Mouse (Mus musculus) neural tube, embryonic 12.5 days (tissue): ENCODE data around the gene Gtf3a. TPM values are rescaled to one million over a fixed set of nuclear protein-coding genes. Genes with fewer than 3 reads are reported as not detected.
A peak's percentile ranks its signal among the peaks of the same experiment; 100 is the strongest.

Source experiments
- ATAC-seq: fragments of 200-750 bp; cut with Nextera tagmentation; 2 replicates; pipeline ENCODE4 v1.8.0; 2017; ENCODE audit warnings: low read depth, mild to moderate bottlenecking, moderate TSS enrichment, moderate library complexity; ENCODE audit not compliant: low FRiP score
- H3K27ac ChIP-seq: fragments of 300-500 bp; sonication (generic); 2 replicates; pipeline ENCODE4 v1.5.1; 2016
- H3K27me3 ChIP-seq: fragments of 300-500 bp; sonication (generic); replicated peaks from 2 replicates; pipeline ENCODE4 v1.6.1; 2016; ENCODE audit warnings: mild to moderate bottlenecking
- H3K36me3 ChIP-seq: fragments of 300-500 bp; sonication (generic); 2 replicates; pipeline ENCODE4 v1.6.1; 2016; ENCODE audit warnings: mild to moderate bottlenecking
- H3K4me1 ChIP-seq: fragments of 300-500 bp; sonication (generic); 2 replicates; pipeline ENCODE4 v1.6.1; 2016
- H3K4me2 ChIP-seq: fragments of 300-500 bp; sonication (generic); replicated peaks from 2 replicates; pipeline ENCODE4 v1.6.1; 2016; ENCODE audit warnings: mild to moderate bottlenecking
- H3K4me3 ChIP-seq: fragments of 300-500 bp; sonication (generic); 2 replicates; pipeline ENCODE4 v1.5.1; 2016
- H3K9ac ChIP-seq: fragments of 300-500 bp; sonication (generic); 2 replicates; pipeline ENCODE4 v1.6.1; 2016; ENCODE audit warnings: mild to moderate bottlenecking
- H3K9me3 ChIP-seq: fragments of 300-500 bp; sonication (generic); 2 replicates; pipeline ENCODE4 v1.6.1; 2016; ENCODE audit warnings: mild to moderate bottlenecking
- WGBS: fragments of 180-500 bp; shearing (Covaris S2); methylation state at CpG from one replicate; pipeline ENCODE4 v1.1.7; 2016; 5-methylcytosine and 5-hydroxymethylcytosine counted together
- polyA plus RNA-seq: library from polyadenylated mRNA; unstranded; fragments of >200 nt; fragmentation: Nextera tagmentation; extraction: Ambion mirVana; gene quantifications from 2 replicates; pipeline ENCODE4 v1.2.1, GENCODE M21; 2016

The Gtf3a gene
- polyA plus RNA-seq, 1 experiment from 2014 or later: 98.4 TPM

- 23% methylated on average over 13 of the region's 13 CpGs for WGBS
- Histone ChIP-seq H3K27me3 (no peaks in the 10 kb centered on the region), H3K36me3 (no peaks in the 10 kb centered on the region), H3K4me3 (no peak overlapping the region), H3K27ac (peak overlapping the region; percentile 22; the same call in 1 of the 2 replicates), H3K9me3 (no peaks in the 10 kb centered on the region), H3K4me1 (peaks cover 10% of the 10 kb centered on the region), H3K4me2 (peak overlapping the region; percentile 30), H3K9ac (no peak overlapping the region)
- peak; percentile 77 for ATAC-seq
These were observed 20.4 kb downstream of the Gtf3a start for GRCm38 (mm10) chr5:146968695-146969393.

- Histone ChIP-seq H3K27me3 (no peaks in the 10 kb centered on the region), H3K9me3 (no peaks in the 10 kb centered on the region), H3K27ac (no peak overlapping the region), H3K4me3 (no peak overlapping the region), H3K9ac (no peak overlapping the region), H3K36me3 (no peaks in the 10 kb centered on the region), H3K4me1 (peaks cover 10% of the 10 kb centered on the region), H3K4me2 (no peak overlapping the region)
- WGBS: 65% methylated on average over 10 of the region's 10 CpGs
- no peak for ATAC-seq
These were observed 23.5 kb downstream of the Gtf3a start for GRCm38 (mm10) chr5:146971776-146972561.

- Histone ChIP-seq H3K4me3 (no peak overlapping the region), H3K4me1 (peaks cover 10% of the 10 kb centered on the region), H3K4me2 (no peak overlapping the region), H3K9ac (no peak overlapping the region), H3K27ac (no peak overlapping the region), H3K9me3 (no peaks in the 10 kb centered on the region), H3K27me3 (no peaks in the 10 kb centered on the region), H3K36me3 (no peaks in the 10 kb centered on the region)
- 90% methylated on average over 9 of the region's 9 CpGs for WGBS
- no peak for ATAC-seq
These were observed 24.9 kb downstream of the Gtf3a start for GRCm38 (mm10) chr5:146973353-146973752.

GRCm38 (mm10) chr5:146973858-146974780 lies 25.7 kb downstream of the Gtf3a start:
- no peak overlapping the region for H3K27ac ChIP-seq
- no peaks in the 10 kb centered on the region for H3K9me3 ChIP-seq
- WGBS: 86% methylated on average over 25 of the region's 25 CpGs
- no peak overlapping the region for H3K4me2 ChIP-seq
- H3K36me3 ChIP-seq: no peaks in the 10 kb centered on the region
- no peak for ATAC-seq
- peaks cover 2% of the 10 kb centered on the region for H3K4me1 ChIP-seq
- no peak overlapping the region for H3K4me3 ChIP-seq
- H3K27me3 ChIP-seq: no peaks in the 10 kb centered on the region
- no peak overlapping the region for H3K9ac ChIP-seq

GRCm38 (mm10) chr5:146974781-146975123 lies 26.3 kb downstream of the Gtf3a start:
- Histone ChIP-seq H3K4me2 (no peak overlapping the region), H3K9ac (no peak overlapping the region)

GRCm38 (mm10) chr5:146981376-146981775 lies 32.9 kb downstream of the Gtf3a start:
- Histone ChIP-seq H3K9me3 (no peaks in the 10 kb centered on the region), H3K36me3 (no peaks in the 10 kb centered on the region), H3K4me2 (no peak overlapping the region), H3K9ac (no peak overlapping the region), H3K4me1 (no peaks in the 10 kb centered on the region), H3K4me3 (no peak overlapping the region), H3K27me3 (peaks cover 17% of the 10 kb centered on the region), H3K27ac (no peak overlapping the region)
- WGBS: 91% methylated on average over 6 of the region's 6 CpGs
- no peak for ATAC-seq

More at GRCm38 (mm10) chr5:146974781-146975123, 26.3 kb downstream of the Gtf3a start:
- H3K9me3 ChIP-seq: no peaks in the 10 kb centered on the region
- no peak for ATAC-seq
- no peak overlapping the region for H3K4me3 ChIP-seq
- H3K4me1 ChIP-seq: no peaks in the 10 kb centered on the region
- WGBS: 75% methylated on average over 13 of the region's 13 CpGs
- no peaks in the 10 kb centered on the region for H3K36me3 ChIP-seq
- H3K27ac ChIP-seq: no peak overlapping the region
- no peaks in the 10 kb centered on the region for H3K27me3 ChIP-seq

- peaks cover 17% of the 10 kb centered on the region for H3K27me3 ChIP-seq
- H3K9me3 ChIP-seq: no peaks in the 10 kb centered on the region
- H3K9ac ChIP-seq: no peak overlapping the region
- H3K4me1 ChIP-seq: no peaks in the 10 kb centered on the region
- H3K4me3 ChIP-seq: no peak overlapping the region
- H3K36me3 ChIP-seq: no peaks in the 10 kb centered on the region
- no peak overlapping the region for H3K4me2 ChIP-seq
- WGBS: 9% methylated on average over 8 of the region's 8 CpGs
- peak; percentile 56; the same call in 1 of the 2 replicates for ATAC-seq
- no peak overlapping the region for H3K27ac ChIP-seq
These were observed 34.8 kb downstream of the Gtf3a start for GRCm38 (mm10) chr5:146983216-146983615.

- H3K27me3 ChIP-seq: peaks cover 17% of the 10 kb centered on the region
- no peak overlapping the region for H3K27ac ChIP-seq
- WGBS: 71% methylated on average over 21 of the region's 21 CpGs
- no peak for ATAC-seq
- H3K9ac ChIP-seq: no peak overlapping the region
- no peaks in the 10 kb centered on the region for H3K4me1 ChIP-seq
- H3K4me2 ChIP-seq: no peak overlapping the region
- no peak overlapping the region for H3K4me3 ChIP-seq
- no peaks in the 10 kb centered on the region for H3K9me3 ChIP-seq
- no peaks in the 10 kb centered on the region for H3K36me3 ChIP-seq
These were observed 37.4 kb downstream of the Gtf3a start for GRCm38 (mm10) chr5:146985725-146986433.

- H3K4me1 ChIP-seq: no peaks in the 10 kb centered on the region
- H3K36me3 ChIP-seq: no peaks in the 10 kb centered on the region
- ATAC-seq: no peak
- H3K27me3 ChIP-seq: peaks cover 10% of the 10 kb centered on the region; the same call in 1 of the 2 replicates
- no peak overlapping the region for H3K9ac ChIP-seq
- H3K4me3 ChIP-seq: no peak overlapping the region
- WGBS: 84% methylated on average over 10 of the region's 10 CpGs
- no peak overlapping the region for H3K27ac ChIP-seq
- H3K4me2 ChIP-seq: no peak overlapping the region
- H3K9me3 ChIP-seq: no peaks in the 10 kb centered on the region
These were observed 39.1 kb downstream of the Gtf3a start for GRCm38 (mm10) chr5:146987588-146987987.

GRCm38 (mm10) chr5:146989051-146989450 lies 40.6 kb downstream of the Gtf3a start:
- Histone ChIP-seq H3K9me3 (no peaks in the 10 kb centered on the region), H3K9ac (no peak overlapping the region), H3K4me1 (no peaks in the 10 kb centered on the region), H3K4me2 (no peak overlapping the region), H3K27ac (no peak overlapping the region), H3K36me3 (no peaks in the 10 kb centered on the region), H3K27me3 (peaks cover 8% of the 10 kb centered on the region; the same call in 1 of the 2 replicates), H3K4me3 (no peak overlapping the region)
- 87% methylated on average over 5 of the region's 5 CpGs for WGBS
- ATAC-seq: no peak

- 62% methylated on average over 8 of the region's 8 CpGs for WGBS
- Histone ChIP-seq H3K4me2 (no peak overlapping the region), H3K4me1 (no peaks in the 10 kb centered on the region), H3K27ac (no peak overlapping the region), H3K36me3 (no peaks in the 10 kb centered on the region), H3K9me3 (no peaks in the 10 kb centered on the region), H3K27me3 (no peaks in the 10 kb centered on the region), H3K4me3 (no peak overlapping the region), H3K9ac (no peak overlapping the region)
- no peak for ATAC-seq
These were observed 45.1 kb downstream of the Gtf3a start for GRCm38 (mm10) chr5:146993509-146993908.
